Mouse (Mus musculus) c-Kit-negative CD71-positive TER-119-positive erythroid progenitor cells, embryonic 14.5 days (primary cell): ENCODE results near the gene Olfr312.
"Not testable (repeated sequence)": the region's sequence is repeated elsewhere in the genome, so short reads cannot be mapped to it uniquely, and the experiment has no call there.

Source experiments
- DNase-seq: peaks from one replicate; pipeline ENCODE4 v3.0.0-alpha.2; 2013; ENCODE audit warnings: low read depth, low spot score

The Olfr312 gene

DNA sequence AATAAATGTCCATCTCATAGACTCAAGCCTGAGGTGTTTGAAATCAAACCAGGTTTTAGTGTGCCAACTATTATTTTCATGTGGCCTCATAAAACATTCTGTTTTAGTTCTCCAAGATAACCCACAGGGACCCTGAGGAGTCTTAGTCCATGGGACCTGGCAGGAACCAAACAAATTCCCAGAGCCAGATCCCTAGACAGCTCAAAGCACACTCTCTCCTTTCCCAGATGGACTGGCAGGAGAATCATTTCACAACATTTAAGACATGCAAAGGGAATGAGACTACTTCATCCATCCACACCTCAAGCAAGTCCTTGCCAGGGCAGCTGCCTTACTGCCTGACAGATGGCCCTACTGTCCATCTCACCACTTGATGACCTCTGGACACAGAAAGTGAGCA is at the start of gene Olfr312:
Gene Olfr312, plus strand, starts transcription at position 301 of the 400 bp plus-strand sequence.
- DNase-seq: not testable (repeated sequence)

DNA sequence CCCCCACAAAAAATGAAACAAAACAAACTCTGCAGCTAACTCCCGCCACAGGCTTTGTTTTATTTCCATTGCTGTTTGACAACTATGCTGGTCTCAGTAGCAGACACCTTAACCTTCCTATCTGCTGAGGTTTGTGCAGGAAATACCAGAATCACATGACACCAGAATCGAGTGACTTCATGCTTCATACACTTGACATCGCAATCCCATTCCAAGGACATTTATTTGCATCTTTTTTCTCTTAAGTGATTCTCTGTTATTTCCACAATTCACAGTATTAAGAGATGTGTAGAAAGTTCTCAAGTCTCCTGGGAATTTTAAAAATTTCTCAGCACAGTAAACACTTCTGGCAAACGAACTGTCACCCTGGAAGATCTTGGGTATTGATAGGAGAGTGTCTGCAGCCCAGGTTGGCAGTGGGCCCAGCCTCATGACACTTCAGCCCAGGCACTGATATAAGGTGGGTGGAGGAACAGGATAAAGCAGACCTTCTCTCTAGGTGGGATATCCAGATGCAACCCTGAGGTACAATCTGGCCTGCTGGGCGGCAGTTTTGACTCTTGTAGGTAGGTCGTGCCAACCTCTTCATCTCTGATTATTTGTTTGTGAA is 46.5 kb upstream of the Olfr312 start, which contains the start of gene Olfr314:
Gene Olfr314, plus strand, starts transcription at position 473 of the 610 bp plus-strand sequence.
- no peak for DNase-seq

- DNase-seq: no peak
Observed at GRCm38 (mm10) chr11:58784182-58784581, 44.9 kb upstream of the Olfr312 start.

GRCm38 (mm10) chr11:58787651-58788050 is 41.4 kb upstream of the Olfr312 start:
- DNase-seq: no peak

GRCm38 (mm10) chr11:58788346-58788745 is 40.7 kb upstream of the Olfr312 start:
- DNase-seq: no peak

- DNase-seq: no peak
Observed at GRCm38 (mm10) chr11:58789532-58789931, 39.5 kb upstream of the Olfr312 start.

DNA sequence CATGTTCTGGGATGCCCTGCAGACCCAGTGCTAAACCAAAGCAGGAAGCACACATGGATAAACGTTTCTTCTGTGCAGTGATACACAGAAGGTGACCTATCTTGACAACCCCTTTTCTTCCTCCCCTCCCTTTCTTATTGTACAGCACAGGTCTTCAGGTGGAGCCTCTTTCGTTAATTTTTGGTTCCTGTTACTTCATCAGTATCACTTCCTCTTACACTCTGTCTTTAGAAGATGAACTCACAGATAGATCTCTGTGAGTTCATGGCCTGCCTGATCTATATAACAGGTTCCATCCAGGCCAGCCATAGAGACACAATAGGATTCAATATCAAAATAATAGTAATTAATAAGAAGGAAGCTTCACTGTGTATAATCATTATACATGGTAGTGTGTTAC is 39.0 kb upstream of the Olfr312 start:
- no peak for DNase-seq

- peak; percentile 17 for DNase-seq
Observed at GRCm38 (mm10) chr11:58790646-58791045, 38.4 kb upstream of the Olfr312 start.

GRCm38 (mm10) chr11:58795856-58796255 is 33.2 kb upstream of the Olfr312 start:
- no peak for DNase-seq

- DNase-seq: no peak
Observed at GRCm38 (mm10) chr11:58796850-58797249, 32.2 kb upstream of the Olfr312 start.

DNA sequence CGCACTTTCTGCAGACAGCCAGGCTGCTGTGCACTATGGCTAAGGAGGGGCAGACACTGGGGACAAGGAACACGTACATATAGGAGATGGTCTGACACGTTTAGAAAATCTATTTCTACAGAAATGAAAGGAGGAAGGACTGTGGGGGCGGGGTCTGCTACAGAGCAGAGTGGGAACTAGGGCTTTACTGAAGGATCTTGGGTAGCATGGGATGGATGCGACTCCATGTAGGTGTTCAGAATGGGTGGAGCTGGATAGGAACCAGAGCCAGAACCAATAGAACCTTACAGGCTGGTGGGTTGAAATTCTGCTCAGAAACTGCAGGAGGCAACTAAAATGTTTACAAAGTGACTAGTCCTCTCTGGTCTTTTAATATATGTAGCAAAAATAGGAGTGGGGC is 29.3 kb upstream of the Olfr312 start:
- no peak for DNase-seq

GRCm38 (mm10) chr11:58801558-58802228 is 27.3 kb upstream of the Olfr312 start, which contains the start of gene Fam183b:
Fam183b (minus strand) TSS chr11:58801960.
- DNase-seq: no peak

GRCm38 (mm10) chr11:58803871-58804270 is 25.2 kb upstream of the Olfr312 start:
- DNase-seq: no peak

GRCm38 (mm10) chr11:58804393-58804792 is 24.6 kb upstream of the Olfr312 start:
- no peak for DNase-seq

DNA sequence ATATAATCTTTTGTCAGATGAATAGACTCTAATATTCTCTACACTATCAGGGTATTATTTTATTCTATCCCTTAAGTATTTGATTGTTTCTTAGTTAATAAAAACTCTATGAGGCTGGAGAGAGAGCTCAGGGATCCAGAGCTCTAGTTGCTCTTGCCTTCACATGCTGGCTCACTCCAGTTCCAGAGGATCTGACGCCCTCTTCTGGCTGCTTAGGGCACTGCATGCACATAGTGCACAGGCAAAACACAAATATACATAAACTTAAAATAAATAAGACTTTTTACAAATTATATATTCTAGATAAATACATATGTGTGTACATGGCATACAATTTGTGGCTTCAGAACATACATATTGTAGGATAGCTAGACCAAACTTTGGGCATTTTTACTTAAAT is 17.0 kb upstream of the Olfr312 start:
- DNase-seq: no peak

DNA sequence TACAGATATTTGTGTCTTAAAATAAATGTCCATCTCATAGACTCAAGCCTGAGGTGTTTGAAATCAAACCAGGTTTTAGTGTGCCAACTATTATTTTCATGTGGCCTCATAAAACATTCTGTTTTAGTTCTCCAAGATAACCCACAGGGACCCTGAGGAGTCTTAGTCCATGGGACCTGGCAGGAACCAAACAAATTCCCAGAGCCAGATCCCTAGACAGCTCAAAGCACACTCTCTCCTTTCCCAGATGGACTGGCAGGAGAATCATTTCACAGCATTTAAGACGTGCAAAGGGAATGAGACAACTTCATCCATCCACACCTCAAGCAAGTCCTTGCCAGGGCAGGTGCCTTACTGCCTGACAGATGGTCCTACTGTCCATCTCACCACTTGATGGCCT is 14.3 kb upstream of the Olfr312 start, which contains the start of gene Olfr313:
Gene Olfr313, plus strand, starts transcription at position 301 of the 400 bp plus-strand sequence.
- DNase-seq: not testable (repeated sequence)

- DNase-seq: no peak
Observed at GRCm38 (mm10) chr11:58815676-58816075, 13.4 kb upstream of the Olfr312 start.

GRCm38 (mm10) chr11:58829764-58830163 is 727 bp downstream of the Olfr312 start:
- no peak for DNase-seq

GRCm38 (mm10) chr11:58832541-58832940 is 3.5 kb downstream of the Olfr312 start:
- DNase-seq: not testable (repeated sequence)

GRCm38 (mm10) chr11:58838951-58839350 is 9.9 kb downstream of the Olfr312 start, which contains the start of gene Olfr311:
Olfr311 (plus strand) TSS chr11:58839251.
- DNase-seq: not testable (repeated sequence)

DNA sequence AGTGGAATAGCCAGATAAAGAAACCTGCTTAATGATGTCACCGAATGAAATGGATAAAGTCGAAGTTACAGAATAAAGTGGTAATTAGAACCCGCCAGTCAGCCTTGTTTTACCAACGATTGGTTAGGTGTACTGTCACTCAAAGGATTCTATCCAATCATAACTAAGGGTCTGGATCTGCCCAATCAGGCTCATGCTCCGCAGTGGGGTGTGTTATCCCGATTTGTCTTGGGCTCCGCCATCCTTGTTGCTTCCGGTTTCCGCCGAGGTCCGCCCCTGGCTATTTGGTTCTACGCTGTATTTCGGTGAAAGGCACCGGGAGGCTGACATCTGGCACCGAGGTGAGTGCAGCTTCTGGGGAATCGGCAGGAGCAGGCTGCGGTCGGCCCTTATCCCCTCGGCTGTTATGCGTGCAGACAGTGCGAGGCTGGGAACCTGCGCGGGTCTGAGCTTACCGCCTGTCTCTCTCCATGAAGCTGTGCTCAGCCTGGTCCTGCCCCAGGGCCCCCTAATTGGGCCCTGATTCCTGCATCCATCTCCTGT is 18.0 kb downstream of the Olfr312 start, which contains the start of gene Gm12258:
Gene Gm12258, plus strand, starts transcription at position 240 of the 543 bp plus-strand sequence.
- peak; percentile 100 for DNase-seq

DNA sequence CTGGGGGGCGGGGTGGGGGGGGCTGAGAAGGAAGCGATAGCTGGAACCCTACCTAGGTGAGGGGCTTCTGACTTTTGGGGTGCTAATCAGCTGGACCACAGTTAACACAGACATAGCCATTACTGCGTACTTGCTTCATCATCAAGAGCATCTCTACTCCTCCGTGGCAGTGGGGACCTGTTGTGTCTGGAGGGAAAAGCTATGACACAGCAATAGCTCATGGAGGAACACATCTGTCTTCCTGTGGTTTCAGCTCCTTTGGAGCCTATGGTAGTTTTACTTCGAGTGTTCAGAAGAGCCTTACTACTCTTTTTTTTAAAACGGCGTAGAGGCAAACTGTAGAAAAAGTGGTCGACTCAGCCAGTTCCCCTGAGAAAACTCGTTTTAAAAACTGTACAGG is 18.6 kb downstream of the Olfr312 start:
- DNase-seq: no peak

DNA sequence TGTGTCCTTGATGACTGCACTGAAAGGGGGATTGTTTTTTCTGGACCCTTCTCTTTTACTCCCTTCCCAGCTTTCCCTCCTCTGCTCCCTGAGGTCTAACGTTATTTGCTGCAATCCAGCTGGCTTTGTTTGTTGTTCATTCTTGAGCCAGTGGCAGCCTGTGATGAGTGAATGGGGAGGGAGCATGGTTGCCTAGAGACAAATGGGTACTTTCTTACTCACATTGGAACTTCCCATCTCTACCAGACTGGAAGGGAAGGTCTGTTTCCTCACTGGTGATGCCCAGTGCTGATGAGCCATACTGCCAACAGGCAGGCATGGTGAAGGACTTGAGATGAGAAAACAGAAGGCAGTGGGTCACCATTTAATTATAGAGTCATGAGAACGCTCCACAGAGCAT is 20.7 kb downstream of the Olfr312 start:
- no peak for DNase-seq
